Mouse (Mus musculus): ENCODE results near the gene Hist1h2ak. TPM values are rescaled to one million over a fixed set of nuclear protein-coding genes. Genes with fewer than 3 reads are reported as not detected.
"Not testable (repeated sequence)": the region's sequence is repeated elsewhere in the genome, so short reads cannot be mapped to it uniquely, and the experiment has no call there.

The Hist1h2ak gene
- polyA plus RNA-seq (2012; ENCODE audit: insufficient read depth, insufficient read length, missing spikeins), result not detected in 2 replicates

DNA sequence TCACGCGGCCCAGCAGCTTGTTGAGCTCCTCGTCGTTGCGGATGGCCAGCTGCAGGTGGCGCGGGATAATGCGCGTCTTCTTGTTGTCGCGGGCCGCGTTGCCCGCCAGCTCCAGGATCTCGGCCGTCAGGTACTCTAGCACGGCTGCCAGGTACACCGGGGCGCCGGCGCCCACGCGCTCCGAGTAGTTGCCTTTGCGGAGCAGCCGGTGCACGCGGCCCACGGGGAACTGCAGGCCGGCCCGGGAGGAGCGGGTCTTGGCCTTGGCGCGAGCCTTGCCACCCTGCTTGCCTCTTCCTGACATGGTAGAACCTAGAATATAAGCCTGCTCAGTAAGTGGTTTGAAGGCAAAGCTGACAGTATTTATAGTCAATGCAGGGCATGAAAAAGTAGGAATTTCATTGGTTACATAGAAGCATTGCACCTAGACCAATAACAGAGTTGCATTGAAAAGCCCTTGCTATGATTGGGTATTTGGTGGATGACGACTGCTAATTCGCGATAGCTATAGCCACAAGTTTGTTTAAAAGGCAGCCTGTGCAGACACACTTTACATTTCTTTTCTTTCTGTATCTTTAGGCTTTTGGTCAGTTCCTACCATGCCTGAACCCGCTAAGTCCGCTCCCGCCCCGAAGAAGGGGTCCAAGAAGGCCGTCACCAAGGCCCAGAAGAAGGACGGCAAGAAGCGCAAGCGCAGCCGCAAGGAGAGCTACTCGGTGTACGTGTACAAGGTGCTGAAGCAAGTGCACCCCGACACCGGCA, at the start of gene Hist1h2ak, which contains the start of gene Hist1h2bn:
TSS of gene Hist1h2ak (minus strand) at position 304 of the 762 bp plus-strand sequence.
TSS of gene Hist1h2bn (plus strand) at position 600 of the 762 bp plus-strand sequence.
- H3K4me3 ChIP-seq (ENCODE audit: insufficient read depth, low read depth, low read length), result peak within 1 kb of the TSS; percentile 71
- H3K27ac ChIP-seq (replicated peaks; ENCODE audit: low read depth, low read length), result peak within 1 kb of the TSS; percentile 52; the same call in 1 of the 2 replicates
- H3K4me1 ChIP-seq (ENCODE audit: control insufficient read depth, insufficient read depth, insufficient read length, low read length), result not testable (repeated sequence)

- H3K4me1 ChIP-seq (ENCODE audit: control insufficient read depth, insufficient read depth, insufficient read length, low read length); H3K4me3 ChIP-seq (ENCODE audit: insufficient read depth, low read depth, low read length); H3K27ac ChIP-seq (replicated peaks; ENCODE audit: low read depth, low read length): not testable (repeated sequence)
These were observed 49.4 kb upstream of the Hist1h2ak start for GRCm38 (mm10) chr13:21803058-21803457.

- H3K4me3 ChIP-seq (ENCODE audit: insufficient read depth, low read depth, low read length); H3K27ac ChIP-seq (replicated peaks; ENCODE audit: low read depth, low read length); H3K4me1 ChIP-seq (ENCODE audit: control insufficient read depth, insufficient read depth, insufficient read length, low read length): not testable (repeated sequence)
These were observed 43.5 kb upstream of the Hist1h2ak start for GRCm38 (mm10) chr13:21797163-21797562.

DNA sequence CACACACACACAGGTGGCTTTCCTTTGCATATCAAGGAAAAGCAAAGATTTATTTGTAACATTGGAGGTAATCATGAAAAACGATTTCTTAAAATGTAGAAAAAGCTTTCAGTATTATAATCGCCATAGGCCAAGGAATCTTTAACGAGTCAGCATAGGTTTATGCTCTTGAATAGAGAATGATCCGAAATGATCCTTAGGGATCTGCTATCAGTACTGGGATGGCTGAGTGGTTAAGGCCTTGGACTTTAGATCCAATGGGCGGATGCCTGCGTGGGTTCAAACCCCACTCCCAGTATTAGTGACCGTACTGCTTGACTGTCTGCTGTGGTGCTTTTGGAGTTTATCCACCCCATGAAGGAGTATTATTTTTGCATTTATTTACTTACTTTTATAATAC, 42.0 kb upstream of the Hist1h2ak start:
- H3K4me3 ChIP-seq (ENCODE audit: insufficient read depth, low read depth, low read length), result no peak overlapping the region
- no peaks in the 10 kb centered on the region for H3K4me1 ChIP-seq (ENCODE audit: control insufficient read depth, insufficient read depth, insufficient read length, low read length)
- H3K27ac ChIP-seq (replicated peaks; ENCODE audit: low read depth, low read length), result no peak overlapping the region

DNA sequence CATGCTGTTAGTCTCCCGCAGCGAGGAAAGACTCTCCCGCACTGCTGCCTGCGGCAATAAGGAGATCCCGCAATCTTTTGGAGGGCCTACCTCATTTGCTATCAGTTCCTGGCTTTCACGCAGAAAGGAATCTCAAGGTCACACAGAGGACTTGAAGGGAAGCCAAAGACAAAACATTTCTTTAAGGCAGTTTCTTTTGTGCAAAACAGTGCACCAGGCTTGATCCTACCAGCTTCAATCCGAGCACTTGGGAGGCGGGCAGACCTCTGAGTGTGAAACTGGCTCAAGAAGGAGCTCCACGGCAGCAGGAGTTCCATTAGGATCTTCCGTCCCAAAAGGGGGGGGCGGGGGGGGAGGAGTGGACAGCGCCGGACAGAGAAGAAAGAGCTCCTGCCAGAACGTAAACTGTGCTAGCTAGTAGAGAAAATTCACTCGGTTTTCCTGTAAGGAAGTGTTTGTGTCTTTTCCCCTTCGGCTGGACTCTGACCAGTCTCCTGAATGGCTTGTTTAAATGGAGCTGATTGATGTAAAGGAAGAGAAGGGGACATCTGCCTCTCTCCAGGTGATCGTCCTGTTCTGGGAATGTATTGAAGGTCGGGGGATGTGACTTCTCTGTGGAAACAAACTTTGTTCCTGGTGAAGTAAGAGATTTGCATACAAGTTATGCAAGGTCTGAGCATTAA, 37.1 kb upstream of the Hist1h2ak start:
- Histone ChIP-seq H3K27ac (replicated peaks; ENCODE audit: low read depth, low read length) (no peak overlapping the region), H3K4me1 (ENCODE audit: control insufficient read depth, insufficient read depth, insufficient read length, low read length) (no peaks in the 10 kb centered on the region), H3K4me3 (ENCODE audit: insufficient read depth, low read depth, low read length) (peak overlapping the region; percentile 23)

GRCm38 (mm10) chr13:21789925-21790324, 36.3 kb upstream of the Hist1h2ak start:
- H3K4me1 ChIP-seq (ENCODE audit: control insufficient read depth, insufficient read depth, insufficient read length, low read length), result no peaks in the 10 kb centered on the region
- H3K4me3 ChIP-seq (ENCODE audit: insufficient read depth, low read depth, low read length), result no peak overlapping the region
- no peak overlapping the region for H3K27ac ChIP-seq (replicated peaks; ENCODE audit: low read depth, low read length)

DNA sequence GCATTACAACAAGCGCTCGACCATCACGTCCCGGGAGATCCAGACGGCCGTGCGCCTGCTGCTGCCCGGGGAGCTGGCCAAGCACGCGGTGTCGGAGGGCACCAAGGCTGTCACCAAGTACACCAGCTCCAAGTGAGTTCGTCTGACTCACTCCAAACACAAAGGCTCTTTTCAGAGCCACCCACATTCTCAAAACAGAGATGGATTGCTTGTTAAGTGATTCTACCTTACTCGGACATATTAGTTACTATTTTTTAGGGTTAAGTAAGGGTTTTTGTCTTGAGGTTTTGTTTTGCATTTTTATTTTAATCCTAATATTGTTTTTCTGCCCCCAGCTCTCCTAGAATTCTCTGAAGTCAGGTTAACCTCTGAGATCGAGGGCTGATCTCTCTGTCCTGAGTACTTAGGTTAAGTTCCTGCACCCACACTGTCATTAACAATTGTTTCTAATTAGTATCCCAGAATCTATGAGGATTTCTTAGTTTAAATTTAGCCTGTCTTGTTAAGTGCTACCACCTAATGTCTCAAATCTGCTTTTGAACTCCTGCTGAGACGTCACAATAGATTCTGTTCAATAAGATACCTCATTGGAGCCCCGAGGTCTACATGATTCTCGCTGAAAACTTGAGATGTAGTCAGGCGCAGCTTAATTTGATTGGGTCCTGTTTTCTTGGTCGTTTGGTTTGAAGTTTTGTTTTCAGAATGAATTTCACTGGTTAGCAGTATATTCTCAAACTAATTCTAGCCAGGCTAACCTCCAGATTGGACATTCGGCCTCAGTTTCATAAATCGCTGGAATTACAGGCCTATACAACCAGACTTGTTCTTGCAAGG, 34.4 kb upstream of the Hist1h2ak start:
- H3K4me1 ChIP-seq (ENCODE audit: control insufficient read depth, insufficient read depth, insufficient read length, low read length), result no peaks in the 10 kb centered on the region
- no peak overlapping the region for H3K27ac ChIP-seq (replicated peaks; ENCODE audit: low read depth, low read length)
- no peak overlapping the region for H3K4me3 ChIP-seq (ENCODE audit: insufficient read depth, low read depth, low read length)

DNA sequence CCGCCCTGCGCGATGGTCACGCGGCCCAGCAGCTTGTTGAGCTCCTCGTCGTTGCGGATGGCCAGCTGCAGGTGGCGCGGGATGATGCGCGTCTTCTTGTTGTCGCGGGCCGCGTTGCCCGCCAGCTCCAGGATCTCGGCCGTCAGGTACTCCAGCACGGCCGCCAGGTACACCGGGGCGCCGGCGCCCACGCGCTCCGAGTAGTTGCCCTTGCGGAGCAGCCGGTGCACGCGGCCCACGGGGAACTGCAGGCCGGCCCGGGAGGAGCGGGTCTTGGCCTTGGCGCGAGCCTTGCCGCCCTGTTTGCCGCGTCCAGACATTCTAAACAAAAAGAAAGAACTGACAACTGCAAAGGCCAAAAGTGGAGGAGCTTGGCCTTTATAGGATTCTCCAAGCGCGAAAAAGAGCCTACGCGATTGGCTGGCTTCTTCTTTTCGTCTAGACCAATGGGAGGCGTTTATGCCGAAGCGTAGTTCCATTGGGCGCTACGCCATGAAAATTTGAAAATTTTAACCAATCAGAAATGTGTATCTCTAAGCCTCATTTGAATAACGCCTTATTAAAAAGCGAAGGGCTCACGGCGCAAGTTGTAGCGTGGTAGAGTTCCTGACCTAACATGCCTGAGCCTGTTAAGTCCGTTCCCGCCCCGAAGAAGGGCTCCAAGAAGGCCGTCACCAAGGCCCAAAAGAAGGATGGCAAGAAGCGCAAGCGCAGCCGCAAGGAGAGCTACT, 33.4 kb upstream of the Hist1h2ak start, which contains the start of the genes Hist1h2an and Hist1h2bp:
TSS of gene Hist1h2an (minus strand) at position 320 of the 731 bp plus-strand sequence.
TSS of gene Hist1h2bp (plus strand) at position 563 of the 731 bp plus-strand sequence.
- not testable (repeated sequence) for H3K27ac ChIP-seq (replicated peaks; ENCODE audit: low read depth, low read length); H3K4me1 ChIP-seq (ENCODE audit: control insufficient read depth, insufficient read depth, insufficient read length, low read length)
- H3K4me3 ChIP-seq (ENCODE audit: insufficient read depth, low read depth, low read length), result peak within 1 kb of the TSS; percentile 52

- Histone ChIP-seq H3K4me1 (ENCODE audit: control insufficient read depth, insufficient read depth, insufficient read length, low read length) (no peaks in the 10 kb centered on the region), H3K27ac (replicated peaks; ENCODE audit: low read depth, low read length) (no peak overlapping the region), H3K4me3 (ENCODE audit: insufficient read depth, low read depth, low read length) (peak overlapping the region; percentile 48)
These were observed 32.7 kb upstream of the Hist1h2ak start for GRCm38 (mm10) chr13:21786189-21786898.

- no peak overlapping the region for H3K4me3 ChIP-seq (ENCODE audit: insufficient read depth, low read depth, low read length)
- no peaks in the 10 kb centered on the region for H3K4me1 ChIP-seq (ENCODE audit: control insufficient read depth, insufficient read depth, insufficient read length, low read length)
- no peak overlapping the region for H3K27ac ChIP-seq (replicated peaks; ENCODE audit: low read depth, low read length)
These were observed 30.7 kb upstream of the Hist1h2ak start for GRCm38 (mm10) chr13:21784311-21784710.

DNA sequence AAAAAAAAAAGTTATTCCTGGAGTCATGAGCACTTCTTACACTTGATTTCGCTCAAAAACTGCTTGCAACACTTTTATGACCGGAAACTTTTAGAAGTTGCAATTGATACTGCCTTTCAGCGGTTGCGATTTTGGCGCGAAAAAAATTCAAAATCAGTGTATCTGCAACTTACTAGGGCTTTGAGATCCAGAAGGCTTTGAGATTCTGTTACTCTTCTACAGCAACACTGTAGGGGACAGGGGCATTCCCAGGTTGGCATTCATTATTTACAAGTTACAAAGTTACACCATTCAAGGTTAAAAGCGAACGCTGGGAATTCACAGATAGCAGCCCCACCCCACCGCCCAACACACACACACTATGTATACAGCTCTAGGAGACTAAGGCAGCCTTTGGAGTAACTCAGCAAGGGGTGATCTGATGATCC, 30.1 kb upstream of the Hist1h2ak start:
- Histone ChIP-seq H3K4me3 (ENCODE audit: insufficient read depth, low read depth, low read length) (peak overlapping the region; percentile 31), H3K27ac (replicated peaks; ENCODE audit: low read depth, low read length) (no peak overlapping the region), H3K4me1 (ENCODE audit: control insufficient read depth, insufficient read depth, insufficient read length, low read length) (no peaks in the 10 kb centered on the region)

DNA sequence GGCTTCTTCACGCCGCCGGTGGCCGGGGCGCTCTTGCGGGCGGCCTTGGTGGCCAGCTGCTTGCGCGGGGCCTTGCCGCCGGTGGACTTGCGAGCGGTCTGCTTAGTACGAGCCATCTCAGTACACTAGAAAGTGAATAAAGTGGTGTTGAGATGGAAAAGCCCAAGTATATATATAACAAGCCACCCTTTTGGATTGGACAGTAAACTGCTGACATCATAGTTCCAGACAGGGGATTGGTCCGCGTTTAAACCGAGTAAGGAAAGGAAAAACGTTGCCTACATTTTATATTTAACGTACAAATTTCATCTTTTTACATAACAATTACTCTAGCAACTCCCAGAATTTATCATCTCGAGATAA, 29.6 kb upstream of the Hist1h2ak start, which contains the start of gene Hist1h3i:
TSS of gene Hist1h3i (minus strand) at position 116 of the 363 bp plus-strand sequence.
- Histone ChIP-seq H3K4me1 (ENCODE audit: control insufficient read depth, insufficient read depth, insufficient read length, low read length) (no peaks in the 10 kb centered on the region), H3K27ac (replicated peaks; ENCODE audit: low read depth, low read length) (no peak within 1 kb of the TSS), H3K4me3 (ENCODE audit: insufficient read depth, low read depth, low read length) (peak within 1 kb of the TSS; percentile 57)

DNA sequence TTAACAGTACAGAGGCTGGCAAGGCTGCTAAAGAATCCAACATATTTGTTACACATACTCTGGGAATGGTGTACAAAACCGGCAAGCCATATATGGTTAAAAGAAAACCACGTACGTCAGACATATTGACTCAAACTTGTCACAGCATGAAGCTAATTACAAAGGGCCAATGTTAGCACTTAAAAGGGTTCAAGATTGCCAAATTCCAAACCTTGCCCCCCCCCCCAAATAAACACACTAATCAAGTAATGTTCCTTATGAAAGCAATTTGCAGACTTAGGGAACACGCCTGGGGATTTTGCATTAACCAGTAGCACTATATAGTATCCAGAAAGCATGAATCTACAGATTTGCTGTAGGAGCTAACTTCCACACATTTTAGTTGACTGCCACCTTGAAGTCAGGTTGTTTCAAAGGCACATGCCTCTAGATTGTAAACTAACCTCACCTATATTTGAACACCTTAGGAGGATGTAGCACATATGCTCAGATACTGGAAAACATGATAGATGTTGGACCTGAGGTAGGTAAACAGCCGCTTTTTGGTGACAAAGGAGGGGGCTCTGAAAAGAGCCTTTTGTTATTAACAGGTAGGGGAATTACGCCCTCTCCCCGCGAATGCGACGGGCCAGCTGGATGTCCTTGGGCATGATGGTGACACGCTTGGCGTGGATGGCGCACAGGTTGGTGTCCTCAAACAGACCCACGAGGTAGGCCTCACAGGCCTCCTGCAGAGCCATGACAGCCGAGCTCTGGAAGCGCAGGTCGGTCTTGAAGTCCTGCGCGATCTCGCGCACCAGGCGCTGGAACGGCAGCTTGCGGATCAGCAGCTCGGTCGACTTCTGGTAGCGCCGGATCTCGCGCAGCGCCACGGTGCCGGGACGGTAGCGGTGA, 29.0 kb upstream of the Hist1h2ak start:
- H3K4me3 ChIP-seq (ENCODE audit: insufficient read depth, low read depth, low read length), result peak overlapping the region; percentile 57
- H3K4me1 ChIP-seq (ENCODE audit: control insufficient read depth, insufficient read depth, insufficient read length, low read length); H3K27ac ChIP-seq (replicated peaks; ENCODE audit: low read depth, low read length): not testable (repeated sequence)
